Mouse (Mus musculus): ENCODE measurements at regions not wholly inside any gene's neighbourhood (a gene's known extent, or its start where the extent isn't known, plus 50 kb on each side); places are given as distances from the start of the nearest gene placed in this dataset.

DNA sequence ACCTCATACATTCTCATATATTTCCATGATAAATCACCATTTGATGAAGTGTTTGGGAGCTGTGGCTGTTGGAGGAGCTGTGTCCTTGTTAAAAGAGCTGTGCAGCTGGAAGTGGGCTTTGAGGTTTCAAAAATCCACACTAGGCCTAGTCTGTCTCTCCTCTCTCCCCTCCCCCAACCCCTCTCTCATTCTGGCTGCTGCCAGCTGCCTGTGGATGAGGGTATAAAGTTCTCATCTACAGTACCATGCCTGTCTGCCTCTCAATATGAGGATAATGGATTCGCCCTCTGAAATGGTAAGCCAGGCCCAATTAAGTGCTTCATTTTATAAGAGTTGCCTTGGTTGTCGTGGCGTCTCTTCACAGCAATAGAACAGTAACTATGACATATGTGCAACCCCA, 501.4 kb upstream of the Castor2 start:
- no peak for ATAC-seq (replicated peaks; ENCODE audit: low FRiP score, poor library complexity, severe bottlenecking)

DNA sequence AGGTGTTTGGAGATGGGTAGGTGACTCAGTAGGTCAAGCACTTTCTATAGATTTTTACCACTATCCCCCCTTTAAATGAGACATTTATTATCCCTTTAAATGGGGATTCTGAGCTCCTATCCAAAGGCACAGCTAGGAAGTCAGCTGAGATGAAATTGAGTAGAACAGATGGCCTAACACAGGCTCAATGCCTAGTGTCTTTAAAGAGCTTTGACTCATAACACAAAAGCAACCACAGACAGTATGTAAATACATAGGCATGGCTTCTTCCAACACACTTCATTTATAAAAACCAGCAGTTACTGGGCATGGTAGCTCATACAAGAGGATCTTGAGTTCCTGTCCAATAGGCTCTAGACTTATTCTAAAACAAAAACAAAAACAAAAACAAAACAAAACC, 513.0 kb upstream of the Castor2 start:
- no peak for ATAC-seq (replicated peaks; ENCODE audit: low FRiP score, poor library complexity, severe bottlenecking)

DNA sequence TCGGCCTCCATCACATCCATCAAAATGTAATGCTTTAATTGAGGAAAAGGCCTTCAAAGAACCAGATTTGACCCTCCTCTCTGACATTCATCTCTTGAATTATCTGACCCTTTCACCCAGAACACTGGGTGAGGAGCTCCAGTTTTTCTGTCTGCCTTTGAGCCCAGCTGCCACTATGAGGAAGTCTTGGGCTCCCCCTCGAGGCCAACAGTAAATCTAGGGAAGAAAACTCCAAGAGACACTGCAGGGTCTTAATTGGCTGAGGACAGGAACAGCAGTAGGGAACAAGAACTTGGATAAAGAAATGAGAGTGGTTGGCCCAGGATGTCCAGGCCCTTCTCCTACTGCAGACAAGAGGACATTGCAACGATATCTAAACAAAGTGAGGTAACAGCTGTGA, 514.3 kb upstream of the Castor2 start:
- no peak for ATAC-seq (replicated peaks; ENCODE audit: low FRiP score, poor library complexity, severe bottlenecking)

DNA sequence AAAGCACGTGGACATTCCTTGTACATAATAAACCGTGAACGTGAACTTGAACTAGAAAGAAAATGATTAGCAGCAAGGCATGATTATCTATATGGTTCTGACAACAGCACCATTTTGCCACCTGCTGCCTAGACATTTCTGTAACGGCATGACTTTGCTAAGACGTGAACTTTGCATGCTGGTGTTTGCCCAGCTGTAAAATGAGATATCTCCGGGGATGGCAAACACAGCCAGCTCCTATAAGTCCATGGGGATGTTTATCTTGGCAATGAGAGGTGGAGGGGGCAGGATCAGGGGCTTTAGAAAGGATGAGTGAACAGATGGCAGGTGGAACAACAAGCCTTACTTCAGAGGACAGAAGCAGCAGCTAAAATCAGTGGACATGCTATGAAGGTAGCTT, 522.9 kb upstream of the Castor2 start:
- no peak for ATAC-seq (replicated peaks; ENCODE audit: low FRiP score, poor library complexity, severe bottlenecking)

DNA sequence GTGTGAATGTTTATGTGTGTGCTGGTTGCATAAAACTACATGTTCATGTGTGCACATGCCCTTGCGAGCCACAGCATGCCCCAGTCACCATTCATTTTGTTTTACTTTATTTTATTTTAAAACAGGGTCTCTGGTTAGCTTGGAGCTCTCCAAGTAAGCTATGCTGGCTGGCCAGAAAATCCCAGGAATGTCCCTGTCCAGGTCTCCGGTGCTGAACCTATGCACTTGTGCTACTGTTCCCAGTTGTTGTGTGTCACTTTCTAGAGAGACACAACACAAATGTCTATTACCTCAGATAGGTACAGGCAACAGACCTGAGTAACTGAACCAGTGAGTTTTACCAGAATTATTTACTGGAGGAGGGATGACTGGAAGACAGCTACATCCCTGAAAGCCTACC, 530.4 kb upstream of the Castor2 start:
- no peak for ATAC-seq (replicated peaks; ENCODE audit: low FRiP score, poor library complexity, severe bottlenecking)

DNA sequence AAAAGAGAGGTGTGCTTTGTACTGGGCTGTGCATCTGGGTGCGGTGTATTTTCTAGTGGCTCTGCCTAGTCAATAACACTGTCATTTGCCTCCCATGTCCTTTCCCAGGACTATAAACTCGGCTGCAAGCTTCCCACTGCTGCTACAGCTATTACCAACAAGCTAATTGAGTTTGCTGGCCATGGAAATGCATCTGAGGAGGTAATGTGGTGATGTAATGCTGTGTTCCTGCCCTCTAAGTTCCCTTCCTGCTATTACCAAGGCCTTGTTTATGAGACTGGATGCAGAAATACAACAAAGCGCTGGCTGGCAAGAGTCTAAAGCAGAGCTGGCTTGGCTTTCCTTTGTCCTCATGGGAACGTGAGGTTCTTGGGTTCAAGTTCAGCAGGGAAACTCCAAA, 533.0 kb upstream of the Castor2 start:
- no peak for ATAC-seq (replicated peaks; ENCODE audit: low FRiP score, poor library complexity, severe bottlenecking)

DNA sequence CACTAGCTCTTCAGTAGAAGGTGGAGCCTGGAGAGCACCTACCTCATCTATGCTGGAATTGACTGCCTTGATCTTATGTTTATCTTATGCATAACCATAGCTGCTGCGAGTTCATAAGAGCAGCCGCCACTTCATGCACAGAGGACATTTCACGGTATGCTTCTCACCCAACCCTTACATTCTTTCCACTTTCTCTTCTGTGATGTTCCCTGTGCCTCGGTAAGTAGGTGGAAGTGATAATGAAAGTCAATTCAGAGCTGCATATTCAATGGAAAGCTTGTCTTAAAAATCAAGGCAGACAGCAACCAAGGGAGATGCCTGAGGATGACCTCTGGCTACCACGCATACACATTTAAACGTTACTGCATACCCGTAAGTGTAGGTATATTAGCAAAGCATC, 548.9 kb upstream of the Castor2 start:
- no peak for ATAC-seq (replicated peaks; ENCODE audit: low FRiP score, poor library complexity, severe bottlenecking)

DNA sequence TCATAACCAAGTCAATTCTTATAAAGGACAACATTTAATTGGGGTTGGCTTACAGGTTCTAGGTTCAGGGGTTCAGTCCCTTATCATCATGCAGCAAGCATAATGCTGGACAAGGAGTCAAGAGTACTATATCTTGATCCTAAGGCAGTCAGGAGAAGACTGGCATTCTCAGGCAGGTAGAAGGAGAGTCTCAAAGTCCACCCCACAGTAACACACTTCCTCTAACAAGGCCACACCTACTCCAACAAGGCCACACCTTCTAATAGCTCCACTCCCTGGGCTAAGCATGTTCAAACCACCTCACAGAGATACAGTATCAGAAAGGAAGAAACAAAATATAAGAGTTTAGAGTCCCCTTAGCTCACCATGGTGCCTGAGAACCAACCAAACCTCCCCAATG, 557.3 kb upstream of the Castor2 start:
- ATAC-seq (replicated peaks; ENCODE audit: low FRiP score, poor library complexity, severe bottlenecking) = no peak

DNA sequence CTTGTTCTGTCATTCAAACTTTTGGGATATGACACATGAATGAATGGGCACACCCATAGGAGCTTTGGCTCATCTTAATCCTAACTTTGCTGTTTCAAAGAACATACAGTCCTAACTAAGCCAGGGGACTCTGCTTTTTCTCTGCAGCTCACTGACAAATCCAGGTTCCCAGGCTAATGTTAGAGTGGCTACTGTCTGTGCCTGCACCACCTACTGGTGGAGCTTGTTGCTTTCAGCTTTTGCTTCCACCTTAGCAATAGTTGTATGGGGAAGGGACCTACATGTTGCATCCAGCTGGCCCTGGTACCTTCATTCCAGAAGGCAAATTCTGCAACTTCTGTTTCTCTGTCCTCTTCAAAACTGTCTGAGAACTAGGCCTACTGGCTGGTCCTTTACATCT, 566.8 kb upstream of the Castor2 start:
- ATAC-seq (replicated peaks; ENCODE audit: low FRiP score, poor library complexity, severe bottlenecking) = no peak

DNA sequence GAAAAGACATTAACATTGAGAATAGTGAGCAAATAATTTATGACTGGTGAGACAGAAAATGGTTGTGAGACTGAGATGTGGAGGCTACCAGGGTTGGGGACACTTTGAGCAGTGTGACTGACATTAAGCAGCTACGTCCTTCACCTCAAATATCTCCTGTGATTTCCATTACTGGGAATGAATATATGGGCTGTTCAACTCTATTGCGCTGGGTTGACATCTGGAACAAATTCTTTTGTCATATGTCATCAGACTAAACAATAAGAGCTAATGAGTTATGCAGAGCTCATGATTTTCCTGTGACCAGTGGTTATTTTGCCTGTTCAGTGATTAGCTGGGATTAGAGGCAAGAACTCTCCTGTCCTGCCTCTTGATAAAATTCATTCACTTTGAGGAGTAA, 593.9 kb upstream of the Castor2 start:
- no peak for ATAC-seq (replicated peaks; ENCODE audit: low FRiP score, poor library complexity, severe bottlenecking)

DNA sequence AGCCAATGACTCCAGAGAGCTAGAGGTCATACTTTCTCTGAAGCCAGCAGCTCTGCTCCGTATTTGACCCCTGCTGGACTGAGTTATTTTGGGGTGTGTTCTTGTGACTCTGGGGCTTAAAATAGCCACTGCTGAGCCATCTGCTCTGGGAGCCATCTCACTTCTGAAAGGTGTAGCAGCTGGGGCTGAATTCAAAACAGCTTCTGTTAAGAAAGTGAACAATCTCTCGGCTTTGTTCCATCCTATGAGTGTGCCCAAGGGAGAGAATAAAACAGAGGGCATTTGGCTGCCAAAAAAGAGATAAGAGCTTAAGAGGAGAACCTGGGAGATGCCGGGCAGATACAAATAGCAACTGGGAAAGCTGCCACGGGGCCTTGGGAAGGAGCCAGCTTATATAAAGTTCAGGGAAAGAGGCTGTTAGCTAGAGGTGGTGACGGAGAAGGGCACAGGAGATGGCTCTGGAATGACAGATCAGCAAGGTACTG, 611.7 kb upstream of the Castor2 start:
- no peak for ATAC-seq (replicated peaks; ENCODE audit: low FRiP score, poor library complexity, severe bottlenecking)

DNA sequence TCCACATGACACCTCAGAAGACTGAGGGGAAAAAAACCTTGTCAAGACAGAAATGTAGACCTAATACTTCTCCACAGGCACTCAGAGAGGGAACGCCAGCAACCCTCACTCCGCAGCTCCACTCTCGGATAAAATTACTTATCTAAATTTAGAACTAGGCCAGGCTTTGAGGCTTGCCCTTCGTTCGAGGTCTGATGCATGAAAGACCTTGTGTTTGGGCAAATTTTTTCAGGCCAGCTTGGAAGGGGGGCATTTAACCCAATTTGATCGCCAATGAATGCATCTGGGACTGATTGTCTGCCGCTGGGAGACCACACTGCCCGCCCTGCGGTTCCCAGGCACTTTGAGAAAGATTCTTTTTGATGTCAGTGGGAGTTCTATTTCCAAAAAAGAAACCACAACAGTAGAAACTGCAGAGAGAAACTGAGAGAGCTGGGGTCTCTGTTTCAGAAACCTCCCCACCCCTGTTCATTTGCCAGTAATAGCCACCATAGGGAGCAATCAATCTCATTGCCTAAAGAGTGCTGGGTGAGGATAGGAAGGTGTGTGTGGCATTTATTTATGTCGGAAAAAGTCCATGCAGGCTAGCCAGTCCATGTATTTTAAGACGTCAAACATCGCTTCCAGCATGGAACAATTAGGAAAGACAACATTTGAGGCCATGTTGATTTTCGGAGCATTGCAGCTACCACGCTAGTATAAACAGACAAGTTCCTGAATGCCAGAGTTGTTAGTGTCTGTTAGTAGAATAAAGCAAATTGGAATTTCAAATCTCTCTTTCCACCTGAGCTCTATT, 617.0 kb upstream of the Castor2 start:
- no peak for ATAC-seq (replicated peaks; ENCODE audit: low FRiP score, poor library complexity, severe bottlenecking)

DNA sequence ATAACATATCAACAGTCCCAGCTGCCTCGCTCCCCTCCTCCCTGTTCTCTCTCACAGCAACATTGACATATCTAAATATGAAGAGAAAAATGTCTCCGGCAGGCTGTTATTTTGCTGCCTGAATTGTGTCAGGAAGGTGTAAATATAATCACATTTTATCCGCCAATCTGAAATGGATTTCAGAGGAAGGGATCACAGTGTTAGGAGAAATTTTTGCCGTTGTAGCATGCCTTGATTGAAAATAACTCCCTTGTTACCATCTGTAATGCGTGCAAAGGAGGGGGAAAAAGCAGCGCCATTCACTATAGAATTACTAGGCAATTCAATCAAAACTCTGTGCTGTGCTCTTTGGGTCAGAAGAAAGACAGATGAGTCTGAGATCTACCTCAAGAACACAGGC, 620.3 kb upstream of the Castor2 start:
- ATAC-seq (replicated peaks; ENCODE audit: low FRiP score, poor library complexity, severe bottlenecking) = no peak

DNA sequence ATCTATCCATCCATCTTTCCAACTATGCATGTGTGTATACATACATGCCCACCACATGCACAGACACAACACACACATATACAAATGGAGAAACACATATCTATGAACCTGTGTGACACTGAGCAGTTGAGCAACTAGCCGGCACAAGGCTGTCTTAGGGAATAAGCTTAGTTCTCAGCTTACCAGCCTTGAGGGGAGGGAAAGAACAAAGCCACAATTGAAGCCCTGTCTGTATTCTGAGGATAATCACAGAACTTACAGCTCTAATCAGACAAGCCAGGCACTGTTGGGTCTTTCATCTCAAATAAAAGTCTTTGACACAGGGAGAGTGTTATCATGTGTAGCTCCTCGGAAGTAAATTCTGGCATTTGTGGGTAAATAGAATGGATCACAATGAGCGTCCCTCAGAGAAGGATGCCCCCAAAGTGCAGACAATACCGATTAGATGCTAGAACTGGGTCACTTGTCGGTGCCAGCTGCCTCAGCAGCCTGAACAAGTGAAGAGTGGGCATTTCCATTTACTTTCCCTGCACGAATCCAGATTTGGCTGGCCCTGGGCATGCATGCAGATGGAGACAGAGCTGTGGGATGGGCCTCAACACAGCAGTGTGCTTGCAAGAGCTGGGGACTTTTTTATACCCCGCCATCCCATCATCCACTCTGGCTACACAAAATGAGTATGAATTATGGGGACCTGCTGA, 646.0 kb upstream of the Castor2 start:
- ATAC-seq (replicated peaks; ENCODE audit: low FRiP score, poor library complexity, severe bottlenecking) = no peak

DNA sequence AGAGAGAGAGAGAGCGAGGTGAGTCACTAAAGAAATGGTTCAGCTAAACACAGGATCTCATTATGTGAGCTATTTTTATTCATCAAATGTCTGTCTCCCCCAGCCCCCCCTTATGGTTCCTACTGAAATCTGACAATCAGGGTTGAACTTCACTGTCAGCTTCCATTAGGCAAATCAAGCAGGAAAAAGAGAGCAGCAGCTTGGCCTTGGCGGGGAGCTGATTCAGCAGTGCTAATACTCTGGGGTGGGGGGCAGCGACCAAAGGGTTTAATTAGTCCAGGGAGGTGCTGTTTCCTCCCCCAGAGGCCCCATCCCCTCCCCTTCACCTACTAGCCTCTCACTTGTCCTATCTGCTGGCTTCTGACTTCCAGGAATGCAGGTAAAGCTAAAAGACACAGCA, 649.6 kb upstream of the Castor2 start:
- no peak for ATAC-seq (replicated peaks; ENCODE audit: low FRiP score, poor library complexity, severe bottlenecking)

DNA sequence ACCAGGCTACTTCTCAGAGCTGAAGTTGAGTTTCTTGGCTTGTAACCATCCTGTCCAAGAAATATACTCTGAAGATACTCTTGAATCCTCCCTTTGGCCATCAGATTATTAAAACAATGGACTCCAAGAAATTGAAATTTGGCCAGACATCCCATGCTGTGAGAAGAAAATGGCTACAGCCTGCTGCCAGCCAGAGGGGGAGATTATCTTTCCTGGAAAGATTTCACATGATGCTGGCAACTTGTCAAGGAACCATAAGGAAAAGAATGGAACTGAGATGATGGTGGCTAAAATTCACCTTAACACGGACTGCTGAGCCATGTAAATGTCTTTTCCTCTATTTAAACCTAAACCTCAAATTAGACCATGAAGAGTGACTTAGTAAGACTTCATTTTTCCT, 698.7 kb upstream of the Castor2 start:
- no peak for ATAC-seq (replicated peaks; ENCODE audit: low FRiP score, poor library complexity, severe bottlenecking)

DNA sequence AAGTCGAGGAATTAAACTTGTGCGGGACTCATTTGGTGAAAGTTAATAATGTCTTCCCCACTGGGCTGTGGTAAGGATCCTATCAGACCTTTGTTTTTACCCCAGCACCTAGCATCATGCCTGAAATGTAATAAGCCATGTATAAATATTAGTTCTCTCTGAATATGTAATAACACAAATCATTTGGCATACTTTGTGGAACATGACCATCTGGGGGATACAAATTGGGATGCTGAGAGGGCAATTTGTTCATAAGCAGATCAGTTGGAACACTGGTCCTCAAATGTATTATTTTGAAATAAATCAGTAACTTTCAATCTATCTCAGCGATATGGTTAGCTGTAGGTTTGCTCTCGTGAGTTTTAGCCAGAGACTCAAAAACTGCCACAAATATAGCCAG, 709.6 kb upstream of the Castor2 start:
- no peak for ATAC-seq (replicated peaks; ENCODE audit: low FRiP score, poor library complexity, severe bottlenecking)

DNA sequence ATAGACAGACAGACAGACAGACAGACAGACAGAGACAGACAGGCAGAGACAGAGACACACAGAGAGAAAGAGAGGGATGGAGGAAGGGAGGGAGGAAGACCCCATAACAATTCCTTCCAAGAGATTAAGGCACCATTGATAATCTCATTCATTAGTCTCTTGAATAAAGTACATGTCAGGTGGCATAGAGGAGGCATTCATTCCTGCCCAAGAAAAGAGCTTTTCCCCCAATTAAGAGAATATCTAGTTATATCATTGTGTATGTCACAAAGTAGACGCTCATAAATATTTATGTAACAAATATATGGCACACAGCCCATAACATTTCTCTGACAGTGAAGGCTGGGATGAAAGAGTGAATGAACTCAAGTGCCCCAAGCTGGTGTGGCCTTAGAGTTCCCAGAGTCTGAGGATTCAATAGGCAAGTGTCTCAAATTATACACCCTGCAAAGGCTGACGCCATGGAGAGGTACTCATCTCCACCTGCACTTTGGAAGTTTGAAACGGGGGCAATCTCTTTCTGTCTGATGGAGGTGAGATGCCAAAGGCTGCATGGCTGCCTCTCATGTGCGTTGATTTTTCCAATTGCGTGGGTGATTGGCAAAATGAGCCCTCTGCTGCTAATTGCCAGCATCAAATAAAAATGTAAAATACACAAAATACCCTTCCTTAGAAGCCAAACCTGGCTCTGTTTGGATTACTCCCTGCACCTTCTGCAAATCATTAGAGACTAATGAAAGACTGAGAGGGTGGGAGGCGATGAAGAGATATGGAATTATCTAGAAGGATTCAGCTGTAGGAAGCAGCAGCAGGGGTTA, 710.3 kb upstream of the Castor2 start:
- ATAC-seq (replicated peaks; ENCODE audit: low FRiP score, poor library complexity, severe bottlenecking) = no peak

DNA sequence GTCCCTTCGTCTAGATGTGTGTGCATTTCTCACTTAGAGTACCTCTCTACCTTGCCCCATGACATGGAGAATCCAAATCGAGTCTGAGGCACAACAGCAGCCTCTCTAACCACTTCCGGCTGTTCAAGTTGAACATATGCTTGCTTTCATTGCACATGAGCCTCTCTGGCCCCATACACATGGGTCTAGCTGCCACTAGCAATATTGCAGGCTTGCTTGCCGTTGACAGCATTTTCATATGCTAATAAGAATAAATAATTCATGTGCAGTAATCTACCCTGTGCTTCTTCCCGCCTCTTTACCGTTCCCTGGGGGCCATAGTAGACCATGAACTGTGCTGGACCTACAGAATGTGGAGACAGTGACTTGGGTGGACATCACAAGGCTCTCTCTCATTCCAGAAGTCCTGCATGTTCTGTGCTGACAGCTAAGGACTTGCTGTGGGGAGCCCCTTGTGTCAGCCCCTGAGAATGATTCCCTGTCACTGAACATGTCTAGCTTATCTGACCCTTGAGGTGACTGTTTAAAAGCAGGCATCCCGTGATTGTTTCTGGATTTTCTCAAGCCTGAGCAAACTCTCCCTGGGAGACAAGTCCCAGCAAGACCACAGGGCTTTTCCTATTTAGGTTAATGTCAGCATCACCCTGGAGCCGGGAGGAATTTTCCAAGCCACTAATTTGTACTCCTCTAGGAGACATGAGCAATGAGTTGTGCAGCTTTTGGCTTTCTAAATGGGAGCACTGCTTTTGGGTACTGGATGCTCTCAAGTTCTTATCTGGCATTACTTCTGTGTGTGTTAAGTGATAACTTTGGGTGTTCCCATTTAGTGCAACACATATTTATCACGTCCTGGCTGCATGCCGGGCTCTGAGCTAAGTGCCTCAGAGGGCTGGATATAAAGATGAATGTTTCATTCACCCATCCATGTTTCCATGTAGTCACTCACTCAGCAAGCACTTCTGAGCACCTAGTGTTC, 713.8 kb upstream of the Castor2 start:
- no peak for ATAC-seq (replicated peaks; ENCODE audit: low FRiP score, poor library complexity, severe bottlenecking)

DNA sequence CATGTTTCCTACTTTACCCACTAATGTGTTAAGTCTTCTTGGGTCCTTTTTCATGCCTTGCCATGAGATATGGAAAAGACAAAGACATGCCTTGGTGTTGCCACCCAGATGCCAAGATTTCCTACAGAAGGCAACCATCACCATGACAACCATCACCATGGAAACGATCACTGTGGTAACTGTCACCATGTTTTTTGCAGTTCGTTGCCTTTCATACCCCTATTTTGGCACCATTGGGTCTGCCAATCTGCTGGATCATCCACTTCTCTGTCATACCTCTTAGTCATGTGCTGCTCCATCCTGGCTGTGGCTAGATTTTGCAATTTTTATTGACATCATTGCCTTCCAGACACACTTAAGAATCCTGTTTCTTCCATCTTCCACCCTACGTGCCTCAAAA, 733.7 kb upstream of the Castor2 start:
- no peak for ATAC-seq (replicated peaks; ENCODE audit: low FRiP score, poor library complexity, severe bottlenecking)
